Mouse (Mus musculus) neutrophil, adult 59 days (primary cell): Measurements from ENCODE around the gene Slc35d3. TPM values are rescaled to one million over a fixed set of nuclear protein-coding genes. Genes with fewer than 3 reads are reported as not detected.

Experiments
- total RNA-seq, 2 experiments: library from RNA; stranded (reverse); gene quantifications; 1 replicate in 1 of 2; 2 replicates in 1 of 2; pipeline ENCODE4 v1.2.4; 2023

Slc35d3 gene
- total RNA-seq, result under 1 TPM; 0.22 to 0.29 TPM

GRCm38 (mm10) chr10:19850998-19851691 lies at the start of gene Slc35d3:
Slc35d3 (minus strand) TSS chr10:19851459.

Other genes starting within 250 kb of the Slc35d3 start
- gene Il22ra2, start 229.5 kb downstream of the Slc35d3 start, total RNA-seq, result 1 to 10 TPM; 1.0 to 1.4 TPM
- gene Il20ra, start 138.9 kb downstream of the Slc35d3 start, total RNA-seq, result not detected
- 10 to 100 TPM; 10.8 to 13.5 TPM for gene Pex7, start 56.2 kb upstream of the Slc35d3 start, total RNA-seq
- gene Map3k5, start 83.0 kb upstream of the Slc35d3 start, total RNA-seq, result 100 to 1,000 TPM; 125 to 133 TPM